Mouse (Mus musculus) mature B cell (primary cell): Measurements from ENCODE around the gene Fhl2.
"Not testable (repeated sequence)": the region's sequence is repeated elsewhere in the genome, so short reads cannot be mapped to it uniquely, and the experiment has no call there.

ENCODE experiments used
- in situ Hi-C: fragments of 300-500 bp; cut with MboI; formaldehyde crosslinking; loops from 2 replicates; pipeline ENCODE4 v1.14.3; 2019

The Fhl2 gene

GRCm38 (mm10) chr1:43192471-43192870, 4.3 kb downstream of the Fhl2 start:
- in situ Hi-C loops: no loop called here

- in situ Hi-C loops: no loop called here
These were observed 5.7 kb downstream of the Fhl2 start for GRCm38 (mm10) chr1:43191078-43191477.

- in situ Hi-C loops: not testable (repeated sequence)
These were observed 7.9 kb downstream of the Fhl2 start for GRCm38 (mm10) chr1:43188893-43189292.

- in situ Hi-C loops: no loop called here
These were observed 10.4 kb downstream of the Fhl2 start for GRCm38 (mm10) chr1:43186334-43186733.

GRCm38 (mm10) chr1:43180912-43181311, 15.9 kb downstream of the Fhl2 start:
- in situ Hi-C loops: no loop called here

GRCm38 (mm10) chr1:43178780-43179179, 18.0 kb downstream of the Fhl2 start:
- in situ Hi-C loops: no loop called here

- in situ Hi-C loops: no loop called here
These were observed 18.4 kb downstream of the Fhl2 start for GRCm38 (mm10) chr1:43178378-43178777.

GRCm38 (mm10) chr1:43173283-43174226, 23.2 kb downstream of the Fhl2 start:
- in situ Hi-C loops: no loop called here

- in situ Hi-C loops: no loop called here
These were observed 25.0 kb downstream of the Fhl2 start for GRCm38 (mm10) chr1:43171816-43172215.

GRCm38 (mm10) chr1:43171093-43171492, 25.7 kb downstream of the Fhl2 start:
- in situ Hi-C loops: no loop called here

- in situ Hi-C loops: no loop called here
These were observed 27.1 kb downstream of the Fhl2 start for GRCm38 (mm10) chr1:43169661-43170060.

- in situ Hi-C loops: no loop called here
These were observed 27.6 kb downstream of the Fhl2 start for GRCm38 (mm10) chr1:43169227-43169626.

- in situ Hi-C loops: no loop called here
These were observed 28.2 kb downstream of the Fhl2 start for GRCm38 (mm10) chr1:43168618-43169017.

- in situ Hi-C loops: no loop called here
These were observed 28.8 kb downstream of the Fhl2 start for GRCm38 (mm10) chr1:43168026-43168425.

- in situ Hi-C loops: no loop called here
These were observed 32.2 kb downstream of the Fhl2 start for GRCm38 (mm10) chr1:43164582-43164981.

GRCm38 (mm10) chr1:43163467-43164418, 33.0 kb downstream of the Fhl2 start:
- in situ Hi-C loops: no loop called here

- in situ Hi-C loops: no loop called here
These were observed 33.7 kb downstream of the Fhl2 start for GRCm38 (mm10) chr1:43163084-43163466.

GRCm38 (mm10) chr1:43162394-43162793, 34.4 kb downstream of the Fhl2 start:
- in situ Hi-C loops: no loop called here

- in situ Hi-C loops: no loop called here
These were observed 37.4 kb downstream of the Fhl2 start for GRCm38 (mm10) chr1:43159429-43159828.

- in situ Hi-C loops: no loop called here
These were observed 38.9 kb downstream of the Fhl2 start for GRCm38 (mm10) chr1:43157907-43158306.

- in situ Hi-C loops: no loop called here
These were observed 42.3 kb downstream of the Fhl2 start for GRCm38 (mm10) chr1:43154491-43154890.

GRCm38 (mm10) chr1:43153538-43153937, 43.2 kb downstream of the Fhl2 start:
- in situ Hi-C loops: no loop called here
